Mouse (Mus musculus): ENCODE measurements around the gene Olfr453. TPM values are rescaled to one million over a fixed set of nuclear protein-coding genes. Genes with fewer than 3 reads are reported as not detected.

Gene Olfr453
- not detected for polyA plus RNA-seq (2017; shearing (Covaris generic))

GRCm38 (mm10) chr6:42739071-42739470 is at the start of gene Olfr453:
Olfr453 (plus strand) TSS chr6:42739371.
- no peak for ATAC-seq

- no peak for ATAC-seq
Measured at GRCm38 (mm10) chr6:42689761-42690160, 49.4 kb upstream of the Olfr453 start.

GRCm38 (mm10) chr6:42692154-42692516 is 47.0 kb upstream of the Olfr453 start:
- ATAC-seq: no peak

GRCm38 (mm10) chr6:42692517-42693190 is 46.5 kb upstream of the Olfr453 start:
- no peak for ATAC-seq

GRCm38 (mm10) chr6:42709291-42710211 is 29.6 kb upstream of the Olfr453 start, which contains the start of gene Tcaf1:
Tcaf1 (minus strand) TSS chr6:42710088.
- no peak for ATAC-seq

GRCm38 (mm10) chr6:42714668-42715067 is 24.5 kb upstream of the Olfr453 start:
- ATAC-seq: no peak

GRCm38 (mm10) chr6:42717973-42718372 is 21.2 kb upstream of the Olfr453 start:
- ATAC-seq: no peak

GRCm38 (mm10) chr6:42742303-42742702 is 3.1 kb downstream of the Olfr453 start:
- ATAC-seq: no peak

- ATAC-seq: no peak
Measured at GRCm38 (mm10) chr6:42747846-42748245, 8.7 kb downstream of the Olfr453 start.

- ATAC-seq: no peak
Measured at GRCm38 (mm10) chr6:42756104-42756503, 16.9 kb downstream of the Olfr453 start, which contains the start of gene Olfr38. Olfr38 (plus strand) TSS chr6:42756404.

GRCm38 (mm10) chr6:42777066-42777465 is 37.9 kb downstream of the Olfr453 start:
- no peak for ATAC-seq

- ATAC-seq: no peak
Measured at GRCm38 (mm10) chr6:42784793-42785192, 45.6 kb downstream of the Olfr453 start, which contains the start of gene Olfr452. Olfr452 (plus strand) TSS chr6:42785093.

GRCm38 (mm10) chr6:42790247-42790948 is 51.2 kb downstream of the Olfr453 start:
- ATAC-seq: no peak

- ATAC-seq: no peak
Measured at GRCm38 (mm10) chr6:42790949-42791556, 51.9 kb downstream of the Olfr453 start.

- no peak for ATAC-seq
Measured at GRCm38 (mm10) chr6:42794982-42795381, 55.8 kb downstream of the Olfr453 start.

Other genes starting within 250 kb of the Olfr453 start
- gene Olfr455, start 191.8 kb upstream of the Olfr453 start, polyA plus RNA-seq (2017; shearing (Covaris generic)): not detected
- not detected for gene Tcaf3, start 141.7 kb upstream of the Olfr453 start, polyA plus RNA-seq (2017; shearing (Covaris generic))
- under 1 TPM in 1 of 3 experiments, not detected in 2; 0.12 TPM for gene Tcaf2, start 94.1 kb upstream of the Olfr453 start, polyA plus RNA-seq (2017; shearing (Covaris generic))
- gene Tcaf1, start 29.3 kb upstream of the Olfr453 start, polyA plus RNA-seq (2017; shearing (Covaris generic)): under 1 TPM in 2 of 3 experiments, not detected in 1; 0.19 to 0.38 TPM
- not detected for gene Olfr38, start 17.0 kb downstream of the Olfr453 start, polyA plus RNA-seq (2017; shearing (Covaris generic))
- gene Olfr452, start 45.7 kb downstream of the Olfr453 start, polyA plus RNA-seq (2017; shearing (Covaris generic)): not detected
- not detected for gene Olfr450, start 72.6 kb downstream of the Olfr453 start, polyA plus RNA-seq (2017; shearing (Covaris generic))
- gene Olfr449, start 95.0 kb downstream of the Olfr453 start, polyA plus RNA-seq (2017; shearing (Covaris generic)): not detected
- gene Olfr448, start 151.1 kb downstream of the Olfr453 start, polyA plus RNA-seq (2017; shearing (Covaris generic)): not detected
- gene Olfr447, start 169.5 kb downstream of the Olfr453 start, polyA plus RNA-seq (2017; shearing (Covaris generic)): not detected
- gene Olfr446, start 182.0 kb downstream of the Olfr453 start, polyA plus RNA-seq (2017; shearing (Covaris generic)): not detected
- gene Olfr444, start 209.7 kb downstream of the Olfr453 start, polyA plus RNA-seq (2017; shearing (Covaris generic)): not detected

Measured in inflammation-experienced regulatory T-cells, adult 6 months (primary cell).